Mouse (Mus musculus) heart, embryonic 15.5 days (tissue): ENCODE results near the gene Pcdh15. TPM values are rescaled to one million over a fixed set of nuclear protein-coding genes. Genes with fewer than 3 reads are reported as not detected.

Experiments
- ATAC-seq: fragments of 200-750 bp; cut with Nextera tagmentation; replicated peaks from 2 replicates; pipeline ENCODE4 v1.8.0; 2017; ENCODE audit warnings: low read depth, moderate TSS enrichment; ENCODE audit not compliant: insufficient number of reproducible peaks, insufficient read depth, low FRiP score
- H3K27ac ChIP-seq: fragments of 300-500 bp; sonication (generic); 2 replicates; pipeline ENCODE4 v1.5.1; 2015; ENCODE audit warnings: mild to moderate bottlenecking, inconsistent platforms
- H3K27me3 ChIP-seq: fragments of 300-500 bp; sonication (generic); 2 replicates; pipeline ENCODE4 v1.6.1; 2015; ENCODE audit warnings: inconsistent platforms
- H3K36me3 ChIP-seq: fragments of 300-500 bp; sonication (generic); 2 replicates; pipeline ENCODE4 v1.6.1; 2015; ENCODE audit warnings: mild to moderate bottlenecking, inconsistent platforms
- H3K4me1 ChIP-seq: fragments of 300-500 bp; sonication (generic); replicated peaks from 2 replicates; pipeline ENCODE4 v1.6.1; 2015; ENCODE audit warnings: inconsistent platforms
- H3K4me2 ChIP-seq: fragments of 300-500 bp; sonication (generic); 2 replicates; pipeline ENCODE4 v1.6.1; 2015; ENCODE audit warnings: inconsistent platforms, mild to moderate bottlenecking, moderate library complexity
- H3K4me3 ChIP-seq: fragments of 300-500 bp; sonication (generic); 2 replicates; pipeline ENCODE4 v1.5.1; 2015; ENCODE audit warnings: mild to moderate bottlenecking, inconsistent platforms
- H3K9ac ChIP-seq: fragments of 300-500 bp; sonication (generic); 2 replicates; pipeline ENCODE4 v1.6.1; 2015; ENCODE audit warnings: mild to moderate bottlenecking, inconsistent platforms
- H3K9me3 ChIP-seq: fragments of 300-500 bp; sonication (generic); replicated peaks from 2 replicates; pipeline ENCODE4 v1.6.1; 2016; ENCODE audit warnings: inconsistent platforms
- WGBS: fragments of 180-500 bp; shearing (Covaris S2); methylation state at CpG from one replicate; pipeline ENCODE4 v1.1.7; 2015; ENCODE audit warnings: mixed read lengths; 5-methylcytosine and 5-hydroxymethylcytosine counted together
- polyA plus RNA-seq: library from polyadenylated mRNA; unstranded; fragments of >200 nt; fragmentation: Nextera tagmentation; extraction: Ambion mirVana; gene quantifications from 2 replicates; pipeline ENCODE4 v1.2.1, GENCODE M21; 2015

Gene Pcdh15
- polyA plus RNA-seq, 1 experiment from 2014 or later: 0.45 TPM

- H3K9ac ChIP-seq: no peak overlapping the region
- no peaks in the 10 kb centered on the region for H3K9me3 ChIP-seq
- H3K4me1 ChIP-seq: no peaks in the 10 kb centered on the region
- no peak for ATAC-seq
- no peaks in the 10 kb centered on the region for H3K36me3 ChIP-seq
- no peak overlapping the region for H3K4me3 ChIP-seq
- no peaks in the 10 kb centered on the region for H3K27me3 ChIP-seq
- H3K4me2 ChIP-seq: no peak overlapping the region
- no peak overlapping the region for H3K27ac ChIP-seq
Observed at GRCm38 (mm10) chr10:73147543-73147942, 48.4 kb downstream of the Pcdh15 start.

GRCm38 (mm10) chr10:73147978-73148377, 48.8 kb downstream of the Pcdh15 start:
- WGBS: 48% methylated on average over 4 of the region's 4 CpGs

GRCm38 (mm10) chr10:73154544-73154943, 55.4 kb downstream of the Pcdh15 start:
- no peak for ATAC-seq
- H3K4me1 ChIP-seq: no peaks in the 10 kb centered on the region
- H3K36me3 ChIP-seq: no peaks in the 10 kb centered on the region
- 76% methylated on average over 5 of the region's 5 CpGs for WGBS
- H3K27ac ChIP-seq: no peak overlapping the region
- no peak overlapping the region for H3K4me2 ChIP-seq
- H3K9me3 ChIP-seq: no peaks in the 10 kb centered on the region
- H3K9ac ChIP-seq: no peak overlapping the region
- no peak overlapping the region for H3K4me3 ChIP-seq
- H3K27me3 ChIP-seq: no peaks in the 10 kb centered on the region

More at GRCm38 (mm10) chr10:73147978-73148377, 48.8 kb downstream of the Pcdh15 start:
- no peak overlapping the region for H3K27ac ChIP-seq
- no peak for ATAC-seq
- no peak overlapping the region for H3K4me2 ChIP-seq
- no peaks in the 10 kb centered on the region for H3K27me3 ChIP-seq
- no peak overlapping the region for H3K4me3 ChIP-seq
- no peaks in the 10 kb centered on the region for H3K9me3 ChIP-seq
- H3K36me3 ChIP-seq: no peaks in the 10 kb centered on the region
- no peaks in the 10 kb centered on the region for H3K4me1 ChIP-seq
- H3K9ac ChIP-seq: no peak overlapping the region

- ATAC-seq: no peak
- Histone ChIP-seq H3K27ac (no peak overlapping the region), H3K9me3 (no peaks in the 10 kb centered on the region), H3K4me2 (no peak overlapping the region), H3K27me3 (no peaks in the 10 kb centered on the region), H3K9ac (no peak overlapping the region), H3K4me1 (no peaks in the 10 kb centered on the region), H3K4me3 (no peak overlapping the region), H3K36me3 (no peaks in the 10 kb centered on the region)
- WGBS: 74% methylated on average over 1 of the region's 1 CpGs
Observed at GRCm38 (mm10) chr10:73161757-73162156, 62.6 kb downstream of the Pcdh15 start.

- Histone ChIP-seq H3K27ac (no peak overlapping the region), H3K27me3 (no peaks in the 10 kb centered on the region), H3K36me3 (no peaks in the 10 kb centered on the region), H3K4me2 (no peak overlapping the region), H3K4me1 (no peaks in the 10 kb centered on the region), H3K9ac (no peak overlapping the region), H3K9me3 (no peaks in the 10 kb centered on the region), H3K4me3 (no peak overlapping the region)
- WGBS: 47% methylated on average over 2 of the region's 2 CpGs
- ATAC-seq: no peak
Observed at GRCm38 (mm10) chr10:73216001-73216400, 116.9 kb downstream of the Pcdh15 start.

GRCm38 (mm10) chr10:73242294-73242693, 143.2 kb downstream of the Pcdh15 start:
- Histone ChIP-seq H3K36me3 (no peaks in the 10 kb centered on the region), H3K4me1 (no peaks in the 10 kb centered on the region), H3K9me3 (no peaks in the 10 kb centered on the region), H3K4me3 (no peak overlapping the region), H3K4me2 (no peak overlapping the region), H3K27me3 (no peaks in the 10 kb centered on the region), H3K27ac (no peak overlapping the region), H3K9ac (no peak overlapping the region)
- ATAC-seq: no peak
- whole genome bisulfite sequencing: 64% methylated on average over 5 of the region's 5 CpGs

GRCm38 (mm10) chr10:73280438-73280837, 181.3 kb downstream of the Pcdh15 start:
- no peak overlapping the region for H3K4me2 ChIP-seq
- no peak overlapping the region for H3K4me3 ChIP-seq
- ATAC-seq: no peak
- no peaks in the 10 kb centered on the region for H3K9me3 ChIP-seq
- H3K27ac ChIP-seq: no peak overlapping the region
- H3K4me1 ChIP-seq: no peaks in the 10 kb centered on the region
- 83% methylated on average over 4 of the region's 4 CpGs for WGBS
- H3K9ac ChIP-seq: no peak overlapping the region
- no peaks in the 10 kb centered on the region for H3K27me3 ChIP-seq
- H3K36me3 ChIP-seq: no peaks in the 10 kb centered on the region

GRCm38 (mm10) chr10:73296456-73296855, 197.3 kb downstream of the Pcdh15 start:
- Histone ChIP-seq H3K27ac (no peak overlapping the region), H3K4me2 (no peak overlapping the region), H3K9me3 (no peaks in the 10 kb centered on the region), H3K4me1 (no peaks in the 10 kb centered on the region), H3K9ac (no peak overlapping the region), H3K4me3 (no peak overlapping the region), H3K36me3 (no peaks in the 10 kb centered on the region), H3K27me3 (no peaks in the 10 kb centered on the region)
- ATAC-seq: no peak
- WGBS: 46% methylated on average over 5 of the region's 5 CpGs

- no peak overlapping the region for H3K9ac ChIP-seq
- no peak overlapping the region for H3K27ac ChIP-seq
- H3K27me3 ChIP-seq: no peaks in the 10 kb centered on the region
- H3K4me1 ChIP-seq: no peaks in the 10 kb centered on the region
- no peaks in the 10 kb centered on the region for H3K9me3 ChIP-seq
- no peak for ATAC-seq
- H3K36me3 ChIP-seq: no peaks in the 10 kb centered on the region
- H3K4me2 ChIP-seq: no peak overlapping the region
- no peak overlapping the region for H3K4me3 ChIP-seq
- WGBS: 67% methylated on average over 8 of the region's 8 CpGs
Observed at GRCm38 (mm10) chr10:73301951-73302350, 202.8 kb downstream of the Pcdh15 start.

GRCm38 (mm10) chr10:73306677-73307076, 207.5 kb downstream of the Pcdh15 start:
- H3K9ac ChIP-seq: no peak overlapping the region
- no peak overlapping the region for H3K27ac ChIP-seq
- H3K27me3 ChIP-seq: no peaks in the 10 kb centered on the region
- 76% methylated on average over 1 of the region's 1 CpGs for WGBS
- no peaks in the 10 kb centered on the region for H3K36me3 ChIP-seq
- no peaks in the 10 kb centered on the region for H3K4me1 ChIP-seq
- no peak overlapping the region for H3K4me2 ChIP-seq
- no peak for ATAC-seq
- no peak overlapping the region for H3K4me3 ChIP-seq
- no peaks in the 10 kb centered on the region for H3K9me3 ChIP-seq

GRCm38 (mm10) chr10:73326861-73327260, 227.7 kb downstream of the Pcdh15 start:
- 80% methylated on average over 7 of the region's 7 CpGs for WGBS

GRCm38 (mm10) chr10:73333426-73333825, 234.3 kb downstream of the Pcdh15 start:
- no peak overlapping the region for H3K27ac ChIP-seq
- H3K27me3 ChIP-seq: no peaks in the 10 kb centered on the region
- WGBS: 60% methylated on average over 1 of the region's 1 CpGs
- ATAC-seq: no peak
- H3K4me2 ChIP-seq: no peak overlapping the region
- no peak overlapping the region for H3K4me3 ChIP-seq
- H3K9me3 ChIP-seq: no peaks in the 10 kb centered on the region
- H3K4me1 ChIP-seq: no peaks in the 10 kb centered on the region
- no peak overlapping the region for H3K9ac ChIP-seq
- H3K36me3 ChIP-seq: no peaks in the 10 kb centered on the region

More at GRCm38 (mm10) chr10:73326861-73327260, 227.7 kb downstream of the Pcdh15 start:
- Histone ChIP-seq H3K4me3 (no peak overlapping the region), H3K4me2 (no peak overlapping the region), H3K27me3 (no peaks in the 10 kb centered on the region), H3K36me3 (no peaks in the 10 kb centered on the region), H3K27ac (no peak overlapping the region), H3K4me1 (no peaks in the 10 kb centered on the region), H3K9me3 (no peaks in the 10 kb centered on the region), H3K9ac (no peak overlapping the region)
- no peak for ATAC-seq
